Mouse (Mus musculus): ENCODE data around the gene Dlg2. TPM values are rescaled to one million over a fixed set of nuclear protein-coding genes. Genes with fewer than 3 reads are reported as not detected.

Dlg2 gene
- total RNA-seq, 2 experiments from 2014 or later = 0.97 to 1.1 TPM

DNA sequence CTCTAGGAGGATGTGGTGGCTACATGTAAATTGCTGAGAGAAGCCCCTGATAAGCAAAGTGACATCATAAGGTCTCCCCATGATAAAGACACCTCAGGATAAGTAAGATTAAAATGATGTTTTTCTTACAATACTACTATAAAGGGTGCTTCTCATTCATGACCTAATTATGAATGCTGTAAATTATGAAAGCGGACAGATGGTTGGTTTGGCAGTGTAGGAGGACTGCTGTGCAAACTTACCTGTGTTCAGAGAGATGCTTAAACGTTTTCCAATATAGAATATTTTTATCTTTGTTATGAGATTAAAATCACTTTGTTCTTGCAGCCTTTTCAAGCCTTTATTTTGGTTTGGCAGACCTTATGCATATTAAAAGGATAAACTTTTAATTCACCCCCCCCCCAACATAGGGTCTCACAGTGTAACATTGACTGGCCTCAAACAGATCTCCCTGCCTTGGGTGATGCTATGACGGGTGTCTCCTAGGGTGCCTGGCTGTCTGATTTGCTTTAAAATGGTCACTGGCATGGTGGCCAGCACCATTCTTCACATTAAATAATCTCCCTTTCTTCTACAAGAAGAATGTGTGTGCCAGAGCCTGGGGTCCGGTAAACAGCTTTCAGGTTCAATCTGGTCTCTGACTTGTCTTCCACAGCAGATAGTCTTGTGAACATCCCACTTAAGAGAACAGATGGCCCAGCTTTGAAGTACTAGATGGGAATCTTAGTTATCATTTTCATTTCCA lies 1529.4 kb downstream of the Dlg2 start:
- ATAC-seq (replicated peaks; ENCODE audit: poor library complexity, severe bottlenecking) = no peak

DNA sequence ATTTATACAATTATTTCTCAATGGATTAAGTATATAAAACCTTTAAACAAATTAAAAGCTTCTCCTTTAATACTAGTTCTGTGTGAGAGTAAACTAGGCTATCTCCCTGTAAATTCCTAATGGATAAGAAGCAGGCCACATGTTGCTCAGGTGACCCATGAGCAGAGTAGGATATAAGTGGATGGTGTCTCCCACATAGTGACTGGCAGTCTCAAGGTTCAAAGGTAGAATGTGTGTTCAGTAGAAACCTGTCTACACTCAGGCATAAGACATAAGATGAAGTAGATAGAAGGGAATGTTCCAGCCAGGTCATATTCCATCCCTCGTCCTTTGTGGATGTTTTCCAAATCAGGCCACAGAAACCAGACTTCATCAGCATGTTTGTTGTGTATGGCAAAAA lies 1532.2 kb downstream of the Dlg2 start:
- ATAC-seq (replicated peaks; ENCODE audit: poor library complexity, severe bottlenecking) = no peak

GRCm38 (mm10) chr7:92024928-92025327 lies 1548.5 kb downstream of the Dlg2 start:
- no peak for ATAC-seq (replicated peaks; ENCODE audit: poor library complexity, severe bottlenecking)

DNA sequence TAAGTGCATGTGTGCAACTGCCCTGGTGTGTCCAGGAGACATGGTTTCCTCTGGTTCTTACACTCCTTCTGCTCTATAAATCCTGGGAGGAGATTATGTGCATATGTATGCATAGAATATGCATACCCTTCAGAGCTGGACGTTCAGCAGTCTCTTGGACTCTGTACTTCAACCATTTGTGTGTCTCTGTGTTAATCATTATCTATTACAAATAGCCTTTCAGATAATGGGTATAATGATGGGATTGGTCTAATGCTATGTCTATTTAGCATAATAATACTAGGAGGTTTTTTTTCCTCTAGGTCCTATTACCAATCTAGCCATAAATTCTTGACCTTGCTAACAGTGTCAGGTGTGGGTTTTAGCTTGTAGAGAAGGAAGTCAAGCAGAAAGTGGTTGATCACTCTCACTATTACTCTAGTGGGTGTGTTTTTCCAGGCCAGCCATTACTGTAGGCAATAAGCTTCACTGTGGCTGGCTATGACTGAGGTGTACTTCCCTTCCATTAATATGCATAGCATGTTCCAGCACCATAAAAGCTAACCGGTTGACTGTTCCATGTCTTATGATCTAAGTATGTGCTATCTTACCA lies 1549.1 kb downstream of the Dlg2 start:
- no peak for ATAC-seq (replicated peaks; ENCODE audit: poor library complexity, severe bottlenecking)

- peak; percentile 84 for ATAC-seq (replicated peaks; ENCODE audit: poor library complexity, severe bottlenecking)
These were observed 1550.6 kb downstream of the Dlg2 start for GRCm38 (mm10) chr7:92027049-92027448.

DNA sequence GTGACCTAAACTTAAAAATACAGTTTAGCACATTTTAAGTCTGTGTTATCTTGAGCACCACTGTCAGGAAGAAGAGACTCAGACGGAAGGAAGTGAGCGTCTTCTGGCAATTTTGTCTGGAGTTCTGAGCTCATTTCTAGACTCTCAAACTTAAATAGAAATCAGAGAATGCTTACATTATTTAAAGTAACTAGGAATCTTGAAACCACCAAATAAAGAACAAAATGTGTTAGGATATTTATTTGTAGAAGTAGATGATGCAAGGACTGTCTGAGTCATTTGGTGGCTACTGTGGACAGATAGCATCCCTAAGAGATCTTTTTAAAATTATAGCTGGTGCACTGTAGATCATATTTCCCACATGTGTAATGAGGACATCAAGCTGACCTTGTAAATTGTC lies 1557.8 kb downstream of the Dlg2 start:
- no peak for ATAC-seq (replicated peaks; ENCODE audit: poor library complexity, severe bottlenecking)

GRCm38 (mm10) chr7:92040187-92040586 lies 1563.7 kb downstream of the Dlg2 start:
- ATAC-seq (replicated peaks; ENCODE audit: poor library complexity, severe bottlenecking) = no peak

GRCm38 (mm10) chr7:92040785-92041411 lies 1564.4 kb downstream of the Dlg2 start:
- ATAC-seq (replicated peaks; ENCODE audit: poor library complexity, severe bottlenecking) = no peak

DNA sequence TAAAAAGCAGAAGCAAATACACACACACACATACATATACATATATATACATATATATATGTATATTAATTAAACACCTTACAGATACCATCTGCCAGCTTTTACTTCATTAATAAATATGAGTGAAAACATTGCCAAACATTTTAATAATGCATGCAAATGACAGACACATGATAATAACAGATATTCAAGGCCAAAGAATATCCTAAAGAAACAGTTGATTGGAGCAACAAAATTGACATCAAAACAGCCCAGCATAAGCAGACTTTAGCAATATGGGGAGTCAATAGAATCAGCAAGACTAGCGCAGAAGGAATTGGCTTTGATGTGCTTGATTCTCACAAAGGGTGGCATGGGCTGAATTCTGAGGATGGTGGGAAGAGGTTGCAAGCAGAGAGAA lies 1568.5 kb downstream of the Dlg2 start:
- ATAC-seq (replicated peaks; ENCODE audit: poor library complexity, severe bottlenecking) = no peak

- no peak for ATAC-seq (replicated peaks; ENCODE audit: poor library complexity, severe bottlenecking)
These were observed 1570.8 kb downstream of the Dlg2 start for GRCm38 (mm10) chr7:92047271-92047670.

DNA sequence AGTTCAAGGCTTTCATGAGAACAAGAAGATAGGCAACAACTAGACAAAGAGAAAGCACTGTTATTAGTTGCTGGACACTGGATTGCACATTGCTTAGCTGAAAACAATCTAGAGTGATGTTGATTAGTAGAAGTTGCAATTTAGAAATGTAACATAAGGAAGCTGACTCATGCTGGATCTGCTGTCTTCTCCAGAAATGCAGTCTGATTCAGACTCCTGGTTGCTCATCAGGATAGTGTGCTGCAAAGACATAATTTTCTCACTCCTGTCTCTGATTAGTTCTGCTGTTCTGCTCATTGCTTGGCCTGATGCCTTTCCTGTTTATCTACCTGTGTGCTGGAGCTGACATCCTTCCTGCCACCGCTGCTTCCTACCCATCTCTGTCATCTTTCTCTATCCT lies 1572.4 kb downstream of the Dlg2 start:
- ATAC-seq (replicated peaks; ENCODE audit: poor library complexity, severe bottlenecking) = no peak

DNA sequence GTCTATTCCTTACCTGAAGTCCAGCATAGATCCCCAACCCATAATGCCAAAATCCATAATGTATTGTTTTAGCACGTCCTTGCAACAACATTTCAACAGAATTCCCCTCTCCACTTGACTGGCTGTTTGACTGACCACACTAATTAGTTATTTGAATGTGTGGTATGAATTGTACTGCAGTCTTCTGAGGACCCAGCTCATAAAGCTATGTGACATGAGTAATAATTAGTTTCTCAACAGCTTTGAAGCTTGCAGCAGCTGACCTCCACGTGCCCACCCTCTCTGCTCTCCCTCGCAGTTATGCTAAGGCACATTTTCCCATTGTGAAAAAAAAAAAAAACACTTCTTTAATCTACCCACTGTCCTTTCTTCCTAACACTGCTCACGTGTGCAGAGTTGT lies 1590.4 kb downstream of the Dlg2 start:
- ATAC-seq (replicated peaks; ENCODE audit: poor library complexity, severe bottlenecking) = no peak

GRCm38 (mm10) chr7:92087429-92087828 lies 1611.0 kb downstream of the Dlg2 start:
- ATAC-seq (replicated peaks; ENCODE audit: poor library complexity, severe bottlenecking) = no peak

DNA sequence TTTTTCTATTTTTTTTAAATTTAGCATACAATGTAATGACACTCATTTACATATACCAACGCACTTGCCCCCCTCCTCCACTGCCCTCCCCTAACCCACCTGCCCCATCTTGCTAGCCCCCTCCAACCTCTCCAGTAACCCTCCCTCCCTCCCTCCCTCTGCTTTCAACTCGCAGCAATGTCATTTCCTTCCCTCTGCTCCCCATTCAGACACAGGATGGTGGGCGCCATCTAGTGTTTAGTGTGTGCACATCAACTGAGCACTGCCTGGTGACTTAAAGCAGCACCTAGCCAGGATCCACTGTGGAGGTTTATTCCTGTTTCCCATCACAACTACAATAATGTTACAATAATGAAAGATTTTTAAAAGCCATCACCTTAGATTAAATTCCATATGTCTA lies 1617.4 kb downstream of the Dlg2 start:
- peak; percentile 99 for ATAC-seq (replicated peaks; ENCODE audit: poor library complexity, severe bottlenecking)

GRCm38 (mm10) chr7:92095198-92095597 lies 1618.7 kb downstream of the Dlg2 start:
- no peak for ATAC-seq (replicated peaks; ENCODE audit: poor library complexity, severe bottlenecking)

GRCm38 (mm10) chr7:92100847-92101246 lies 1624.4 kb downstream of the Dlg2 start:
- no peak for ATAC-seq (replicated peaks; ENCODE audit: poor library complexity, severe bottlenecking)

DNA sequence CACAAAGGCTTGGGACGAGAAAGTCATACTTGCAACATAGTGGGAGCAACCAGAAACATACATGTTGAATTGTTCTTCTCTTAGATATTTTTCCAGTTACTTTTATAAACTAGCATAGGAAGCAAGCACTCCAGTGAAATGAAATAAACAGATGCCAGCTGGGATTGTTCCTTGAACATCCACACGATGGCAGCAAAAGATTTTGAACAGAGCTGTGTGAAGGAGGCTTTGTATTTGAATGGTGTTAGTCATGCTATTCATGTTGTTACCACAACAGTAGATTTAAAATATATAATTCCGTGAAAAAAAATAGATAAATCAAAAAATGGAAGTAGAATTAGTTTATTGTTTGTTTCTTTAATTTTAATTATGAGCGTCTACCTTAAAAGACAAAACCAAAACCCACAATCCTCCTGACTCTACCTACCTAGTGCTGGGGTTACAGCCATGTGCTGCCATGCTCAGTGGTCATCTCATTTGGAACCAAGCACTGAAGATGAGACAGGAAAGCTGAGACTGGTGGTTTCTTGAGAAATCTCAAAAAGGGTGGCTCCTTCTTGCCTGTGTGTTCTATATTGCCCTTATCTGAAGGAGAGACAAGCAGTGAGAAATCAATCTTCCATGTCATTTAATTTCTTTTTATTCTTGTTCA lies 1626.5 kb downstream of the Dlg2 start:
- peak; percentile 88 for ATAC-seq (replicated peaks; ENCODE audit: poor library complexity, severe bottlenecking)

GRCm38 (mm10) chr7:92105477-92105876 lies 1629.0 kb downstream of the Dlg2 start:
- ATAC-seq (replicated peaks; ENCODE audit: poor library complexity, severe bottlenecking) = peak; percentile 44; the same call in 1 of the 2 replicates

- no peak for ATAC-seq (replicated peaks; ENCODE audit: poor library complexity, severe bottlenecking)
These were observed 1629.5 kb downstream of the Dlg2 start for GRCm38 (mm10) chr7:92105956-92106355.

- no peak for ATAC-seq (replicated peaks; ENCODE audit: poor library complexity, severe bottlenecking)
These were observed 1636.6 kb downstream of the Dlg2 start for GRCm38 (mm10) chr7:92113065-92113464.

DNA sequence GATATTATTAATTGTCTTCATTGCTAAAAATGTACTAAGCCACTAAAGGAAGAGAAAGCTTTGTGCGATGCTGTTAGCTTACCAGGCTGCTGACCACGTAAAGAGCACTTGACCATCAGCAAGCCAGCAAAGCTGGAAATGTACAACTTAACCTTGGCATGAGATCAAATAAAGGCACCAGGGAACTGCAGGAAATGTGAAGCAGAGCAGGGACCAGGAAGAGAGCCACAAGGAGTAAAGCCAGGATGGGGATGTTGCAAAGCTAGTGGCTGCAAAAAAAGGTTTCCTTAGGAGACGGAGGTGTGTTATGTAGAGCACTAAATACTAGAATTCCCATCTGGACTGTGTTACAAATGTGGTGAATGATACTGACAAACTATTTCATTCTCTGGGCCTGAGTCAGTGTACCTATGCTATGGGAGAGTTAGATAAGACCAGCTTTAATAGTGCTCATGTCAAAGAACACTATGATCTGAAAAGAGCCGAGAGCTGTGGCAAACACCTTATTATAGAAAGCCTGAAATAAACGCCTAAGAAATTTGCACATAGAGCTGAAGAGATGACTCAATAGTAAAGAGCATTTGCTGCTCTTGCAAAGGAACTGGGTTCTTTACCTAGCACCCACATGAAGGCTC lies 1638.9 kb downstream of the Dlg2 start:
- ATAC-seq (replicated peaks; ENCODE audit: poor library complexity, severe bottlenecking) = no peak

Data from granulocyte monocyte progenitor cell, adult 5-6 weeks (primary cell).